Mouse (Mus musculus) spleen, adult 2 months (tissue): ENCODE measurements around the gene Zfp454. TPM values are rescaled to one million over a fixed set of nuclear protein-coding genes. Genes with fewer than 3 reads are reported as not detected.

Experiments used
- DNase-seq, 2 experiments: peaks; one replicate each; pipeline versions ENCODE4 v3.0.0 to v3.0.0-alpha.2; 2012 to 2021; ENCODE audit warnings: low spot score in 2 of 2, low read depth in 1 of 2
- H3K27ac ChIP-seq: fragments of 200-500 bp; 2 replicates; pipeline ENCODE4 v1.5.1; 2012; ENCODE audit warnings: low read length, inconsistent platforms; ENCODE audit not compliant: insufficient read depth
- H3K27me3 ChIP-seq: fragments of 200-500 bp; 2 replicates; pipeline ENCODE4 v1.6.1; 2012; ENCODE audit warnings: mild to moderate bottlenecking, moderate library complexity, low read length, inconsistent platforms; ENCODE audit not compliant: control insufficient read depth, insufficient read depth
- H3K36me3 ChIP-seq: fragments of 200-500 bp; 2 replicates; pipeline ENCODE4 v1.6.1; 2012; ENCODE audit warnings: mild to moderate bottlenecking, low read length, inconsistent platforms; ENCODE audit not compliant: control insufficient read depth, insufficient read depth
- H3K4me1 ChIP-seq: fragments of 200-500 bp; 2 replicates; pipeline ENCODE4 v1.6.1; 2011; ENCODE audit warnings: inconsistent platforms; ENCODE audit not compliant: control insufficient read depth, insufficient read depth, insufficient read length
- H3K4me3 ChIP-seq: fragments of 200-500 bp; 2 replicates; pipeline ENCODE4 v1.5.1; 2011; ENCODE audit warnings: mild to moderate bottlenecking, inconsistent platforms; ENCODE audit not compliant: insufficient read depth, insufficient read length; ENCODE audit errors: extremely low read depth
- CTCF ChIP-seq: fragments of 200-500 bp; IDR thresholded peaks from 2 replicates; pipeline ENCODE4 v1.5.1; 2011; ENCODE audit warnings: mild to moderate bottlenecking, inconsistent platforms; ENCODE audit not compliant: insufficient read depth, insufficient read length, insufficient replicate concordance; ENCODE audit errors: extremely low read depth
- POLR2A ChIP-seq: fragments of 200-500 bp; IDR thresholded peaks from 2 replicates; pipeline ENCODE4 v1.6.1; 2011; ENCODE audit warnings: low read depth, low read length, inconsistent platforms
- WGBS: fragments of 180-500 bp; shearing (Covaris S2); methylation state at CpG from one replicate; pipeline ENCODE4 v1.1.7; 2018; 5-methylcytosine and 5-hydroxymethylcytosine counted together
- polyA plus RNA-seq: library from polyadenylated mRNA; depleted of rRNA; stranded (reverse); fragments of >200 nt; gene quantifications from 2 replicates; pipeline ENCODE4 v1.2.3, GENCODE M21; 2012

The Zfp454 gene
- polyA plus RNA-seq, 1 experiment: not detected

GRCm38 (mm10) chr11:50883756-50884155 is 3.7 kb downstream of the Zfp454 start:
- no peak overlapping the region for H3K4me3 ChIP-seq
- H3K4me1 ChIP-seq: no peaks in the 10 kb centered on the region
- H3K36me3 ChIP-seq: no peaks in the 10 kb centered on the region
- H3K27me3 ChIP-seq: no peaks in the 10 kb centered on the region; the same call in 1 of the 2 replicates
- H3K27ac ChIP-seq: no peak overlapping the region
- TF ChIP-seq POLR2A (no peak), CTCF (no peak)
- 64% methylated on average over 3 of the region's 3 CpGs for WGBS
- DNase-seq: no peak

DNA sequence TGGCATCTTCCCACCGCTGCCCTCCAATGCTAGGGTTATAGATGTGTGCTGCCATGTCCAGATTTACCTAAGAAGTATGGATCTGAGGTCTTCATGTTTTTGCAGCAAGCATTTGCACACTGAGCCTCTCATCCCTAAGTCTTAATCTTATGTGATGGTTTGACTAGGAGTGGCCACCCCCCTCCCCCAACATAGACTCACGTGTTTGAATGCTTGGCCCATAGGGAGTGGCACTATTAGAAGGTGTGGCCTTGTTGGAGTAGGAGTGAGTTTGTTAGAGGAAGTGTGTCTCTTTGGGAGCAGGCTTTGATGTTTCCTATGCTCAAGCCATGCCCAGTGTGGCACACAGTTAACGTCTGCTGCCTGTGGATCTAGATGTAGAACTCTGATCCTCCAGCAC is 8.8 kb downstream of the Zfp454 start:
- Histone ChIP-seq H3K36me3 (no peaks in the 10 kb centered on the region), H3K27ac (no peak overlapping the region), H3K27me3 (no peaks in the 10 kb centered on the region), H3K4me1 (no peaks in the 10 kb centered on the region), H3K4me3 (no peak overlapping the region)
- 79% methylated on average over 3 of the region's 3 CpGs for WGBS
- TF ChIP-seq POLR2A (no peak), CTCF (no peak)
- no peak for DNase-seq

- Histone ChIP-seq H3K4me3 (peak overlapping the region; percentile 54; the same call in 1 of the 2 replicates), H3K27ac (no peak overlapping the region), H3K36me3 (no peaks in the 10 kb centered on the region), H3K4me1 (peaks cover 11% of the 10 kb centered on the region), H3K27me3 (peaks cover 3% of the 10 kb centered on the region; the same call in 1 of the 2 replicates)
- peak in 1 of 2 experiments; percentile 34 for DNase-seq
- under 1% methylated on average over 68 of the region's 72 CpGs for WGBS
- TF ChIP-seq CTCF: no peak
- TF ChIP-seq POLR2A: no peak
These were observed 36.4 kb downstream of the Zfp454 start for GRCm38 (mm10) chr11:50850989-50851601.

GRCm38 (mm10) chr11:50850177-50850735 is 37.2 kb downstream of the Zfp454 start, which contains the start of gene Grm6:
Grm6 (plus strand) TSS chr11:50850685.
- TF ChIP-seq CTCF (no peak), POLR2A (no peak)
- peak; percentile 28 to 47 for DNase-seq
- Histone ChIP-seq H3K4me3 (peak within 1 kb of the TSS; percentile 54), H3K27ac (no peak within 1 kb of the TSS), H3K27me3 (peaks cover 3% of the 10 kb centered on the region; the same call in 1 of the 2 replicates), H3K36me3 (no peaks in the 10 kb centered on the region), H3K4me1 (peaks cover 11% of the 10 kb centered on the region)
- WGBS: 1% methylated on average over 11 of the region's 11 CpGs

GRCm38 (mm10) chr11:50849310-50849709 is 38.1 kb downstream of the Zfp454 start:
- Histone ChIP-seq H3K36me3 (no peaks in the 10 kb centered on the region), H3K27ac (peak overlapping the region; percentile 40; the same call in 1 of the 2 replicates), H3K4me3 (peak overlapping the region; percentile 54; the same call in 1 of the 2 replicates), H3K27me3 (peaks cover 3% of the 10 kb centered on the region; the same call in 1 of the 2 replicates), H3K4me1 (peaks cover 11% of the 10 kb centered on the region)
- 1% methylated on average over 10 of the region's 10 CpGs for WGBS
- no peak for TF ChIP-seq POLR2A
- TF ChIP-seq CTCF: no peak
- peak in 1 of 2 experiments; percentile 58 for DNase-seq

GRCm38 (mm10) chr11:50848520-50849137 is 38.8 kb downstream of the Zfp454 start:
- Histone ChIP-seq H3K4me3 (no peak overlapping the region), H3K4me1 (peaks cover 11% of the 10 kb centered on the region), H3K27ac (peak overlapping the region; percentile 40; the same call in 1 of the 2 replicates), H3K27me3 (peaks cover 3% of the 10 kb centered on the region; the same call in 1 of the 2 replicates), H3K36me3 (no peaks in the 10 kb centered on the region)
- WGBS: 42% methylated on average over 3 of the region's 3 CpGs
- peak in 1 of 2 experiments; percentile 43 for DNase-seq
- TF ChIP-seq POLR2A: no peak
- no peak for TF ChIP-seq CTCF
